Mouse (Mus musculus) adrenal gland, postnatal 0 days (tissue): ENCODE results near the gene AI597479. TPM values are rescaled to one million over a fixed set of nuclear protein-coding genes. Genes with fewer than 3 reads are reported as not detected.

Source experiments
- polyA plus RNA-seq: library from polyadenylated mRNA; unstranded; fragments of >200 nt; fragmentation: Nextera tagmentation; extraction: Ambion mirVana; gene quantifications from 2 replicates; pipeline ENCODE4 v1.2.1, GENCODE M21; 2015

Gene AI597479
- 9.5 and 12.8 TPM in 2 replicates for polyA plus RNA-seq

GRCm38 (mm10) chr1:43098031-43098984, at the start of gene AI597479, which contains the start of gene Tgfbrap1:
AI597479 (plus strand) TSS chr1:43098710.
Tgfbrap1 (minus strand) TSS chr1:43098637.

Other genes with a start within 250 kb of the AI597479 start
- gene Mrps9, start 247.5 kb upstream of the AI597479 start, polyA plus RNA-seq, result 49.1 and 73.0 TPM in 2 replicates
- gene Gpr45, start 145.8 kb upstream of the AI597479 start, polyA plus RNA-seq, result 5.7 and 7.0 TPM in 2 replicates
- gene Tgfbrap1, start 73 bp upstream of the AI597479 start, polyA plus RNA-seq, result 5.0 and 7.3 TPM in 2 replicates
- 68.1 and 130 TPM in 2 replicates for gene Fhl2, start 98.3 kb downstream of the AI597479 start, polyA plus RNA-seq